Mouse (Mus musculus) intestine, embryonic 16.5 days (tissue): ENCODE measurements at regions not wholly inside any gene's neighbourhood (a gene's known extent, or its start where the extent isn't known, plus 50 kb on each side); places are given as distances from the start of the nearest gene placed in this dataset.
A peak's percentile ranks its signal among the peaks of the same experiment; 100 is the strongest.

Source experiments
- ATAC-seq: fragments of 200-750 bp; cut with Nextera tagmentation; 2 replicates; pipeline ENCODE4 v1.8.0; 2017; ENCODE audit warnings: moderate TSS enrichment, moderate library complexity
- H3K27ac ChIP-seq: fragments of 300-500 bp; sonication (generic); 2 replicates; pipeline ENCODE4 v1.5.1; 2014; ENCODE audit warnings: mild to moderate bottlenecking, low read length
- H3K27me3 ChIP-seq: fragments of 300-500 bp; sonication (generic); replicated peaks from 2 replicates; pipeline ENCODE4 v1.6.1; 2014; ENCODE audit warnings: low read length, control low read depth, mixed read lengths; ENCODE audit not compliant: control insufficient read depth, insufficient read depth
- H3K36me3 ChIP-seq: fragments of 300-500 bp; sonication (generic); 2 replicates; pipeline ENCODE4 v1.6.1; 2014; ENCODE audit warnings: low read length, control low read depth; ENCODE audit not compliant: control insufficient read depth, insufficient read depth
- H3K4me1 ChIP-seq: fragments of 300-500 bp; sonication (generic); 2 replicates; pipeline ENCODE4 v1.6.1; 2014; ENCODE audit warnings: low read length, control low read depth, mixed read lengths; ENCODE audit not compliant: control insufficient read depth, insufficient read depth
- H3K4me2 ChIP-seq: fragments of 300-500 bp; sonication (generic); 2 replicates; pipeline ENCODE4 v1.6.1; 2014; ENCODE audit warnings: low read depth, low read length, control low read depth
- H3K4me3 ChIP-seq: fragments of 300-500 bp; sonication (generic); 2 replicates; pipeline ENCODE4 v1.5.1; 2014; ENCODE audit warnings: mild to moderate bottlenecking, low read length
- H3K9ac ChIP-seq: fragments of 300-500 bp; sonication (generic); 2 replicates; pipeline ENCODE4 v1.6.1; 2014; ENCODE audit warnings: low read depth, low read length
- H3K9me3 ChIP-seq: fragments of 300-500 bp; sonication (generic); 2 replicates; pipeline ENCODE4 v1.6.1; 2016; ENCODE audit warnings: low read length, control low read depth; ENCODE audit not compliant: control insufficient read depth
- WGBS: fragments of 180-500 bp; shearing (Covaris S2); extraction: QIAGEN DNeasy Blood & Tissue Kit; methylation state at CpG from one replicate; pipeline ENCODE4 v1.1.7; 2014; 5-methylcytosine and 5-hydroxymethylcytosine counted together

DNA sequence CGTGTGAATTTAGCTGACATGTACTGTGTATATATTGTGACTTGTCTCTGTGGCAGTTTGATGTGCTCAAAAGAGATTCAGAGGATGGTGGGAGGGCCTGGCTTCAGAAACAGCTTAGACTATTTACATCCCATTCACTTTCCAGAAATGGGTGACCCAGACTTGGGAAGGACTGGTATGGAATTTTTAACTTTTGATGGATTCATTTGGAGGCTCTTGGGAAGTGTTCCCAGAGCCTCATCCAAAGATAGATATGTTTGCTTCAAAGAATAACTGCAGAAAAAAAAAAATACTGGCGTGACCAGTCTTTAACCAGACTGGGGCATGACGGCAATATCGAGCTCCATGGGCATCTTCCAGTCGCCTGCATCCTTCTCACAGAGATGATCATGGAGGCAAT is 84.6 kb upstream of the Ptgfrn start:
- no peaks in the 10 kb centered on the region for H3K4me1 ChIP-seq
- H3K9me3 ChIP-seq: no peaks in the 10 kb centered on the region
- no peak overlapping the region for H3K4me3 ChIP-seq
- no peaks in the 10 kb centered on the region for H3K36me3 ChIP-seq
- no peak overlapping the region for H3K27ac ChIP-seq
- no peak for ATAC-seq
- H3K27me3 ChIP-seq: no peaks in the 10 kb centered on the region
- H3K9ac ChIP-seq: no peak overlapping the region
- 86% methylated on average over 5 of the region's 5 CpGs for WGBS
- no peak overlapping the region for H3K4me2 ChIP-seq

- H3K4me2 ChIP-seq: no peak overlapping the region
- H3K4me3 ChIP-seq: no peak overlapping the region
- H3K27ac ChIP-seq: no peak overlapping the region
- no peaks in the 10 kb centered on the region for H3K9me3 ChIP-seq
- WGBS: 72% methylated on average over 5 of the region's 5 CpGs
- no peak for ATAC-seq
- no peaks in the 10 kb centered on the region for H3K36me3 ChIP-seq
- H3K27me3 ChIP-seq: no peaks in the 10 kb centered on the region
- H3K4me1 ChIP-seq: no peaks in the 10 kb centered on the region
- no peak overlapping the region for H3K9ac ChIP-seq
Measured at GRCm38 (mm10) chr3:101194319-101194718, 84.2 kb upstream of the Ptgfrn start.

GRCm38 (mm10) chr3:101191298-101191986 is 81.4 kb upstream of the Ptgfrn start:
- Histone ChIP-seq H3K4me1 (no peaks in the 10 kb centered on the region), H3K27me3 (no peaks in the 10 kb centered on the region), H3K27ac (no peak overlapping the region), H3K9ac (no peak overlapping the region), H3K36me3 (no peaks in the 10 kb centered on the region), H3K9me3 (no peaks in the 10 kb centered on the region), H3K4me2 (no peak overlapping the region), H3K4me3 (no peak overlapping the region)
- no peak for ATAC-seq
- 81% methylated on average over 7 of the region's 7 CpGs for WGBS

GRCm38 (mm10) chr3:101181958-101182357 is 71.9 kb upstream of the Ptgfrn start:
- no peaks in the 10 kb centered on the region for H3K27me3 ChIP-seq
- H3K4me3 ChIP-seq: no peak overlapping the region
- WGBS: 85% methylated on average over 11 of the region's 11 CpGs
- no peaks in the 10 kb centered on the region for H3K36me3 ChIP-seq
- H3K4me2 ChIP-seq: no peak overlapping the region
- no peak for ATAC-seq
- H3K27ac ChIP-seq: no peak overlapping the region
- H3K9ac ChIP-seq: no peak overlapping the region
- H3K9me3 ChIP-seq: peaks cover 4% of the 10 kb centered on the region; the same call in 1 of the 2 replicates
- H3K4me1 ChIP-seq: no peaks in the 10 kb centered on the region

GRCm38 (mm10) chr3:101173954-101174353 is 63.9 kb upstream of the Ptgfrn start:
- Histone ChIP-seq H3K4me2 (no peak overlapping the region), H3K9me3 (peaks cover 4% of the 10 kb centered on the region; the same call in 1 of the 2 replicates), H3K36me3 (no peaks in the 10 kb centered on the region), H3K4me1 (no peaks in the 10 kb centered on the region), H3K27ac (no peak overlapping the region), H3K4me3 (no peak overlapping the region), H3K27me3 (no peaks in the 10 kb centered on the region), H3K9ac (no peak overlapping the region)
- 90% methylated on average over 6 of the region's 6 CpGs for WGBS
- no peak for ATAC-seq

- H3K9ac ChIP-seq: no peak overlapping the region
- 0 out of 2 replicates have a peak, but pooled peaks cover under 1% of the 10 kb centered on the region for H3K4me1 ChIP-seq
- ATAC-seq: no peak
- H3K4me2 ChIP-seq: no peak overlapping the region
- H3K4me3 ChIP-seq: no peak overlapping the region
- H3K27me3 ChIP-seq: no peaks in the 10 kb centered on the region
- no peaks in the 10 kb centered on the region for H3K36me3 ChIP-seq
- H3K27ac ChIP-seq: no peak overlapping the region
- 67% methylated on average over 15 of the region's 15 CpGs for WGBS
- no peaks in the 10 kb centered on the region for H3K9me3 ChIP-seq
Measured at GRCm38 (mm10) chr3:101170037-101171019, 60.2 kb upstream of the Ptgfrn start.

- no peaks in the 10 kb centered on the region for H3K27me3 ChIP-seq
- no peaks in the 10 kb centered on the region for H3K36me3 ChIP-seq
- no peaks in the 10 kb centered on the region for H3K9me3 ChIP-seq
- no peak overlapping the region for H3K9ac ChIP-seq
- WGBS: 72% methylated on average over 1 of the region's 1 CpGs
- ATAC-seq: no peak
- H3K27ac ChIP-seq: no peak overlapping the region
- peaks cover 24% of the 10 kb centered on the region for H3K4me1 ChIP-seq
- H3K4me3 ChIP-seq: no peak overlapping the region
- H3K4me2 ChIP-seq: no peak overlapping the region
Measured at GRCm38 (mm10) chr3:101167026-101167425, 56.9 kb upstream of the Ptgfrn start.

GRCm38 (mm10) chr3:101166580-101166979 is 56.5 kb upstream of the Ptgfrn start:
- ATAC-seq: no peak
- WGBS: 89% methylated on average over 7 of the region's 7 CpGs
- H3K4me2 ChIP-seq: no peak overlapping the region
- H3K4me3 ChIP-seq: no peak overlapping the region
- no peak overlapping the region for H3K9ac ChIP-seq
- no peaks in the 10 kb centered on the region for H3K36me3 ChIP-seq
- H3K27me3 ChIP-seq: no peaks in the 10 kb centered on the region
- no peaks in the 10 kb centered on the region for H3K9me3 ChIP-seq
- no peak overlapping the region for H3K27ac ChIP-seq
- H3K4me1 ChIP-seq: peaks cover 28% of the 10 kb centered on the region

- H3K4me2 ChIP-seq: no peak overlapping the region
- H3K4me1 ChIP-seq: peaks cover 30% of the 10 kb centered on the region
- H3K9ac ChIP-seq: no peak overlapping the region
- H3K9me3 ChIP-seq: no peaks in the 10 kb centered on the region
- no peaks in the 10 kb centered on the region for H3K36me3 ChIP-seq
- no peak overlapping the region for H3K4me3 ChIP-seq
- no peak overlapping the region for H3K27ac ChIP-seq
- no peaks in the 10 kb centered on the region for H3K27me3 ChIP-seq
- 56% methylated on average over 6 of the region's 6 CpGs for WGBS
- ATAC-seq: peak; percentile 30; the same call in 1 of the 2 replicates
Measured at GRCm38 (mm10) chr3:101165261-101165660, 55.2 kb upstream of the Ptgfrn start.
